Mouse (Mus musculus): ENCODE data around the gene Galnt7.

DNA sequence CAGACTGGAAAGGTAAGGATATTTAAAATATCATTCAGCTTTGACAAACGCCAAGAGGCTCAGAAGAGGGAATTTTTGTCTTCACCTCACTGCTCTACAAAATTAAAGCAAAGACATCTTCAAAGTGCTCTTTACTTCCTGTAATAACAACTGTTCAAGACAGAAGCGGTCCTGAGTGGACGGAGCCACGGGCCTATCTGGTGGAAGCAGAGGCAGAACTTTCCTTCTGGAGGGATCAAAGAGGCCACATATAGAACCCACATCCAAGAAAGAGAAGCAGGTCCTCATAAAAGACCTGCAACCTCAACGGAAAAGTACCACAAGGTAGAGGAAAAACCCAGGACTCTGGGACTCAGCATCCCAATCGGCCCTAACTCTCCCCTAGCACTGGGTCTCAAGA lies 2.6 kb downstream of the Galnt7 start:
- TF ChIP-seq CTCF (IDR thresholded peaks at IDR 0.05; ENCODE audit: borderline replicate concordance, extremely low read depth, insufficient read depth, insufficient read length): no peak
- no peak for TF ChIP-seq POLR2A (IDR thresholded peaks at IDR 0.05; ENCODE audit: borderline replicate concordance, extremely low read depth, insufficient read depth, insufficient read length, poor library complexity, severe bottlenecking)

Data from brain, embryonic 14.5 days (tissue).